ENCODE assay signal across 8 mouse cellular contexts in genomic region chr6:88732643-88733613, GRCm38 (mm10). TPM values are rescaled to one million over a fixed set of nuclear protein-coding genes. Genes with fewer than 3 reads are reported as not detected.
DNase-seq lines count a peak whose midpoint lies in the region; ATAC-seq and TF ChIP-seq lines count a peak whose summit lies in the region.
"Had no signal": no experiment of that assay in that cellular context is flagged by ENCODE, and none has a peak within 500 bp of the region (broad histone marks: within the 10 kb centered on the region; RNA-seq: fewer than 3 reads in every experiment).

No protein-coding gene starts in this region.

- no peak for TF ChIP-seq POLR2A in cortical plate, adult 2 months (IDR thresholded peaks at IDR 0.05; ENCODE audit: extremely low read depth, insufficient read depth, low read length)

- H3K9me3 ChIP-seq in kidney, embryonic 14.5 days (ENCODE audit: control insufficient read depth, low read length): 0 out of 2 replicates have a peak, but pooled peaks cover 3% of the 10 kb centered on the region
- no peaks in the 10 kb centered on the region for H3K9me3 ChIP-seq in hindbrain, embryonic 15.5 days
- no peaks in the 10 kb centered on the region for H3K9me3 ChIP-seq in liver, postnatal 0 days (ENCODE audit: low read length)

- peaks cover 10% of the 10 kb centered on the region for H3K4me1 ChIP-seq in kidney, embryonic 14.5 days (ENCODE audit: control insufficient read depth, insufficient read depth, low read length)
- H3K4me1 ChIP-seq in cortical plate, adult 2 months (ENCODE audit: control insufficient read depth, insufficient read depth, low read length): peaks cover 20% of the 10 kb centered on the region
- peaks cover 34% of the 10 kb centered on the region for H3K4me1 ChIP-seq in hindbrain, embryonic 15.5 days (replicated peaks)
- peaks cover 58% of the 10 kb centered on the region for H3K4me1 ChIP-seq in liver, postnatal 0 days (ENCODE audit: insufficient read depth)

- intact Hi-C loops in left cerebral cortex, postnatal 4 days (cut with DNase I): loop anchor here (10.0 kb wide), 1 partner anchor 168 kb away; no protein-coding TSS in a partner anchor

- H3K4me3 ChIP-seq in kidney, embryonic 14.5 days (ENCODE audit: low read length): no peak overlapping the region
- no peak overlapping the region for H3K4me3 ChIP-seq in cortical plate, adult 2 months (ENCODE audit: insufficient read depth, low read length)
- no peak overlapping the region for H3K4me3 ChIP-seq in hindbrain, embryonic 15.5 days
- no peak overlapping the region for H3K4me3 ChIP-seq in liver, postnatal 0 days (ENCODE audit: low read depth, low read length)

- H3K9ac ChIP-seq in kidney, embryonic 14.5 days (ENCODE audit: low read depth, low read length): no peak overlapping the region
- H3K9ac ChIP-seq in hindbrain, embryonic 15.5 days: no peak overlapping the region
- peak overlapping the region; percentile 42 for H3K9ac ChIP-seq in liver, postnatal 0 days (replicated peaks)

- H3K4me2 ChIP-seq in kidney, embryonic 14.5 days (replicated peaks; ENCODE audit: low read depth, low read length): no peak overlapping the region
- no peak overlapping the region for H3K4me2 ChIP-seq in hindbrain, embryonic 15.5 days
- peak overlapping the region; percentile 44; the same call in 1 of the 2 replicates for H3K4me2 ChIP-seq in liver, postnatal 0 days (ENCODE audit: low read depth, low read length)

- no peak for TF ChIP-seq EP300 in liver, postnatal 0 days (IDR thresholded peaks at IDR 0.05; ENCODE audit: low read depth)

- WGBS in kidney, embryonic 14.5 days: 49% methylated on average over 17 of the region's 17 CpGs
- 64% methylated on average over 17 of the region's 17 CpGs for whole genome bisulfite sequencing in hindbrain, embryonic 15.5 days
- 73% methylated on average over 17 of the region's 17 CpGs for WGBS in liver, postnatal 0 days (ENCODE audit: insufficient replicate concordance)

- no peak for DNase-seq in kidney, postnatal 10 days
- DNase-seq in liver, postnatal 0 days: no peak
- DNase-seq in frontal cortex, postnatal 10 days (ENCODE audit: low spot score in 2 of 2): no peak
- DNase-seq in left cerebral cortex, postnatal 4 days: no peak

- no peak for ATAC-seq in kidney, embryonic 14.5 days (ENCODE audit: low FRiP score, low TSS enrichment)
- ATAC-seq in hindbrain, embryonic 15.5 days (ENCODE audit: low FRiP score, low read depth): no peak
- no peak for ATAC-seq in liver, postnatal 0 days

- no peaks in the 10 kb centered on the region for H3K36me3 ChIP-seq in kidney, embryonic 14.5 days (ENCODE audit: control insufficient read depth, insufficient read depth, low read length)
- H3K36me3 ChIP-seq in hindbrain, embryonic 15.5 days: no peaks in the 10 kb centered on the region
- H3K36me3 ChIP-seq in liver, postnatal 0 days (replicated peaks; ENCODE audit: insufficient read depth, low read length): peaks cover 22% of the 10 kb centered on the region

- H3K27me3 ChIP-seq in kidney, embryonic 14.5 days (ENCODE audit: control insufficient read depth, insufficient read depth, low read length): no peaks in the 10 kb centered on the region
- no peaks in the 10 kb centered on the region for H3K27me3 ChIP-seq in hindbrain, embryonic 15.5 days
- no peaks in the 10 kb centered on the region for H3K27me3 ChIP-seq in liver, postnatal 0 days (ENCODE audit: insufficient read depth, low read length)

- H3K27ac ChIP-seq in kidney, embryonic 14.5 days (ENCODE audit: low read depth, low read length): peak overlapping the region; percentile 3; the same call in 1 of the 2 replicates
- H3K27ac ChIP-seq in cortical plate, adult 2 months (ENCODE audit: insufficient read depth, low read length): peak overlapping the region; percentile 5; the same call in 1 of the 2 replicates
- 0 out of 2 replicates have a peak overlapping the region, but pooled peaks have one; percentile 1 for H3K27ac ChIP-seq in hindbrain, embryonic 15.5 days (replicated peaks)
- H3K27ac ChIP-seq in liver, postnatal 0 days (ENCODE audit: low read depth): peak overlapping the region; percentile 86

- no peak for TF ChIP-seq CTCF in cortical plate, adult 2 months (IDR thresholded peaks at IDR 0.05; ENCODE audit: extremely low read depth, insufficient read depth, low read length)
- TF ChIP-seq CTCF in liver, postnatal 0 days (IDR thresholded peaks at IDR 0.05; ENCODE audit: low read depth): no peak

RNA-seq across cellular contexts. Expression of gene Mgll, which starts 8.7 kb away (rescaled TPM):
- polyA plus RNA-seq in kidney, embryonic 14.5 days (2014; fragmentation: Nextera tagmentation; extraction: Ambion mirVana): 22.8 and 29.9 TPM in 2 replicates
- polyA plus RNA-seq in cortical plate, adult 2 months (2012; rRNA removed): 220 TPM in 2 replicates
- 54.3 and 59.0 TPM in 2 replicates for polyA plus RNA-seq in hindbrain, embryonic 15.5 days (2015; fragmentation: Nextera tagmentation; extraction: Ambion mirVana)
- 106 and 121 TPM in 2 replicates for polyA plus RNA-seq in liver, postnatal 0 days (2015; fragmentation: Nextera tagmentation; extraction: Ambion mirVana)
- total RNA-seq in left cerebral cortex, postnatal 4 days (2021): 10 to 100 TPM; 32.9 to 40.7 TPM
- total RNA-seq: MEL had no signal

Comparison
In these comparisons a context has a peak if more than half of its experiments do, and no peak if none do; other contexts are left out.
1. H3K27ac ChIP-seq: peak in every context shown above with its lines; median percentile 86 in liver, postnatal 0 days; 5 in cortical plate, adult 2 months; 3 in kidney, embryonic 14.5 days; 1 in hindbrain, embryonic 15.5 days.